Mouse (Mus musculus) kidney, adult 9 months (tissue): ENCODE results near the gene Ptprcap.

ENCODE experiments used
- DNase-seq: peaks from one replicate; pipeline ENCODE4 v3.0.0; 2022

Gene Ptprcap

GRCm38 (mm10) chr19:4196548-4196947 is 43.1 kb downstream of the Ptprcap start:
- no peak for DNase-seq

GRCm38 (mm10) chr19:4197180-4197579 is 43.8 kb downstream of the Ptprcap start:
- no peak for DNase-seq

GRCm38 (mm10) chr19:4201291-4201909 is 48.0 kb downstream of the Ptprcap start, which contains the start of gene Rad9a:
Gene Rad9a (minus strand): TSS chr19:4201662.
- DNase-seq = peak; percentile 98

- DNase-seq = no peak
Observed at GRCm38 (mm10) chr19:4202149-4202548, 48.7 kb downstream of the Ptprcap start.

GRCm38 (mm10) chr19:4203148-4203547 is 49.7 kb downstream of the Ptprcap start:
- DNase-seq = no peak

- no peak for DNase-seq
Observed at GRCm38 (mm10) chr19:4203604-4204326, 50.4 kb downstream of the Ptprcap start.

- no peak for DNase-seq
Observed at GRCm38 (mm10) chr19:4204889-4205288, 51.5 kb downstream of the Ptprcap start.
